Mouse (Mus musculus) cortical plate, adult 2 months (tissue): ENCODE data around the gene Gm17545.

ENCODE experiments used
- CTCF ChIP-seq: fragments of 200-500 bp; IDR thresholded peaks from 2 replicates; pipeline ENCODE4 v1.5.1; 2011; ENCODE audit warnings: mild to moderate bottlenecking, control low read depth, low read length; ENCODE audit not compliant: insufficient read depth; ENCODE audit errors: extremely low read depth
- POLR2A ChIP-seq: fragments of 200-500 bp; IDR thresholded peaks from 2 replicates; pipeline ENCODE4 v1.6.1; 2011; ENCODE audit warnings: mild to moderate bottlenecking, low read length, control low read depth; ENCODE audit not compliant: insufficient read depth; ENCODE audit errors: extremely low read depth

GRCm38 (mm10) chr9:22416187-22416586 lies 37.9 kb upstream of the Gm17545 start:
- TF ChIP-seq CTCF: no peak
- TF ChIP-seq POLR2A: no peak
